Mouse (Mus musculus): Measurements from ENCODE around the gene Prkar1b.

- TF ChIP-seq CTCF (IDR thresholded peaks at IDR 0.05; ENCODE audit: low read depth) (no peak), EP300 (IDR thresholded peaks at IDR 0.05; ENCODE audit: low read depth) (no peak)
These were observed 11.4 kb downstream of the Prkar1b start for GRCm38 (mm10) chr5:139138261-139138925.
